Mouse (Mus musculus) neural tube, embryonic 11.5 days (tissue): ENCODE data around the gene Agbl4. TPM values are rescaled to one million over a fixed set of nuclear protein-coding genes. Genes with fewer than 3 reads are reported as not detected.

Experiments
- ATAC-seq: fragments of 200-750 bp; cut with Nextera tagmentation; 2 replicates; pipeline ENCODE4 v1.8.0; 2017; ENCODE audit warnings: moderate number of reproducible peaks, mild to moderate bottlenecking, moderate TSS enrichment, moderate library complexity; ENCODE audit not compliant: insufficient read depth, low FRiP score, low TSS enrichment
- DNase-seq: peaks from one replicate; pipeline ENCODE4 v3.0.0-alpha.2; 2015; ENCODE audit warnings: low spot score
- H3K27ac ChIP-seq: fragments of 300-500 bp; sonication (generic); 2 replicates; pipeline ENCODE4 v1.5.1; 2014; ENCODE audit warnings: low read depth, mild to moderate bottlenecking, low read length
- H3K27me3 ChIP-seq: fragments of 300-500 bp; sonication (generic); 2 replicates; pipeline ENCODE4 v1.6.1; 2014; ENCODE audit warnings: mild to moderate bottlenecking, low read length, mixed read lengths; ENCODE audit not compliant: control insufficient read depth, insufficient read depth
- H3K36me3 ChIP-seq: fragments of 300-500 bp; sonication (generic); 2 replicates; pipeline ENCODE4 v1.6.1; 2014; ENCODE audit warnings: mild to moderate bottlenecking, low read length, moderate library complexity, mixed read lengths; ENCODE audit not compliant: control insufficient read depth, insufficient read depth
- H3K4me1 ChIP-seq: fragments of 300-500 bp; sonication (generic); 2 replicates; pipeline ENCODE4 v1.6.1; 2014; ENCODE audit warnings: low read length, mixed read lengths; ENCODE audit not compliant: control insufficient read depth, insufficient read depth
- H3K4me2 ChIP-seq: fragments of 300-500 bp; sonication (generic); 2 replicates; pipeline ENCODE4 v1.6.1; 2014; ENCODE audit warnings: low read depth, mild to moderate bottlenecking, moderate library complexity
- H3K4me3 ChIP-seq: fragments of 300-500 bp; sonication (generic); 2 replicates; pipeline ENCODE4 v1.5.1; 2014; ENCODE audit warnings: low read depth, low read length
- H3K9ac ChIP-seq: fragments of 300-500 bp; sonication (generic); 2 replicates; pipeline ENCODE4 v1.6.1; 2014; ENCODE audit warnings: mild to moderate bottlenecking, low read length
- H3K9me3 ChIP-seq: fragments of 300-500 bp; sonication (generic); 2 replicates; pipeline ENCODE4 v1.6.1; 2016; ENCODE audit warnings: low read length; ENCODE audit not compliant: control insufficient read depth
- WGBS: fragments of 180-500 bp; shearing (Covaris S2); extraction: QIAGEN DNeasy Blood & Tissue Kit; methylation state at CpG from one replicate; pipeline ENCODE4 v1.1.7; 2014; 5-methylcytosine and 5-hydroxymethylcytosine counted together
- polyA plus RNA-seq: library from polyadenylated mRNA; unstranded; fragments of >200 nt; fragmentation: Nextera tagmentation; extraction: Ambion mirVana; gene quantifications from 2 replicates; pipeline ENCODE4 v1.2.1, GENCODE M21; 2014

Agbl4 gene
- polyA plus RNA-seq, 1 experiment from 2014 or later = 1.1 TPM

GRCm38 (mm10) chr4:111256931-111257330, 859.5 kb downstream of the Agbl4 start:
- no peak for ATAC-seq
- H3K27me3 ChIP-seq = no peaks in the 10 kb centered on the region
- no peaks in the 10 kb centered on the region for H3K9me3 ChIP-seq
- H3K9ac ChIP-seq = no peak overlapping the region
- no peak overlapping the region for H3K4me2 ChIP-seq
- no peak overlapping the region for H3K27ac ChIP-seq
- no peak for DNase-seq
- H3K4me3 ChIP-seq = no peak overlapping the region
- H3K36me3 ChIP-seq = no peaks in the 10 kb centered on the region
- H3K4me1 ChIP-seq = no peaks in the 10 kb centered on the region

GRCm38 (mm10) chr4:111280936-111281335, 883.5 kb downstream of the Agbl4 start:
- Histone ChIP-seq H3K4me1 (no peaks in the 10 kb centered on the region), H3K4me3 (no peak overlapping the region), H3K9ac (no peak overlapping the region), H3K4me2 (no peak overlapping the region), H3K27ac (no peak overlapping the region), H3K36me3 (no peaks in the 10 kb centered on the region), H3K27me3 (no peaks in the 10 kb centered on the region), H3K9me3 (no peaks in the 10 kb centered on the region)
- 84% methylated on average over 2 of the region's 2 CpGs for WGBS
- DNase-seq (no peak), ATAC-seq (no peak)

GRCm38 (mm10) chr4:111281836-111282235, 884.4 kb downstream of the Agbl4 start:
- DNase-seq (no peak), ATAC-seq (no peak)

GRCm38 (mm10) chr4:111284625-111285024, 887.2 kb downstream of the Agbl4 start:
- Histone ChIP-seq H3K9me3 (no peaks in the 10 kb centered on the region), H3K4me1 (no peaks in the 10 kb centered on the region), H3K27me3 (no peaks in the 10 kb centered on the region), H3K36me3 (no peaks in the 10 kb centered on the region), H3K27ac (no peak overlapping the region), H3K4me2 (no peak overlapping the region), H3K4me3 (no peak overlapping the region), H3K9ac (no peak overlapping the region)
- DNase-seq (no peak), ATAC-seq (no peak)
- WGBS = 83% methylated on average over 2 of the region's 2 CpGs

More at GRCm38 (mm10) chr4:111281836-111282235, 884.4 kb downstream of the Agbl4 start:
- H3K27me3 ChIP-seq = no peaks in the 10 kb centered on the region
- H3K36me3 ChIP-seq = no peaks in the 10 kb centered on the region
- H3K4me3 ChIP-seq = no peak overlapping the region
- no peak overlapping the region for H3K4me2 ChIP-seq
- no peak overlapping the region for H3K9ac ChIP-seq
- H3K27ac ChIP-seq = no peak overlapping the region
- no peaks in the 10 kb centered on the region for H3K9me3 ChIP-seq
- no peaks in the 10 kb centered on the region for H3K4me1 ChIP-seq
- WGBS = 90% methylated on average over 4 of the region's 4 CpGs

- H3K27ac ChIP-seq = no peak overlapping the region
- no peak overlapping the region for H3K9ac ChIP-seq
- H3K36me3 ChIP-seq = no peaks in the 10 kb centered on the region
- no peaks in the 10 kb centered on the region for H3K4me1 ChIP-seq
- DNase-seq = no peak
- no peaks in the 10 kb centered on the region for H3K9me3 ChIP-seq
- no peaks in the 10 kb centered on the region for H3K27me3 ChIP-seq
- no peak overlapping the region for H3K4me2 ChIP-seq
- no peak for ATAC-seq
- WGBS = 47% methylated on average over 3 of the region's 3 CpGs
- H3K4me3 ChIP-seq = no peak overlapping the region
These were observed 897.2 kb downstream of the Agbl4 start for GRCm38 (mm10) chr4:111294528-111295241.

- 75% methylated on average over 1 of the region's 1 CpGs for WGBS
- H3K4me2 ChIP-seq = no peak overlapping the region
These were observed 909.1 kb downstream of the Agbl4 start for GRCm38 (mm10) chr4:111306518-111306917.

GRCm38 (mm10) chr4:111307166-111307565, 909.7 kb downstream of the Agbl4 start:
- Histone ChIP-seq H3K4me1 (no peaks in the 10 kb centered on the region), H3K27ac (no peak overlapping the region), H3K4me2 (no peak overlapping the region), H3K36me3 (no peaks in the 10 kb centered on the region), H3K9me3 (no peaks in the 10 kb centered on the region), H3K27me3 (no peaks in the 10 kb centered on the region), H3K4me3 (no peak overlapping the region), H3K9ac (no peak overlapping the region)
- ATAC-seq = no peak
- 71% methylated on average over 7 of the region's 7 CpGs for WGBS
- DNase-seq = no peak

More at GRCm38 (mm10) chr4:111306518-111306917, 909.1 kb downstream of the Agbl4 start:
- H3K36me3 ChIP-seq = no peaks in the 10 kb centered on the region
- no peak for ATAC-seq
- DNase-seq = no peak
- no peak overlapping the region for H3K9ac ChIP-seq
- H3K27ac ChIP-seq = no peak overlapping the region
- no peaks in the 10 kb centered on the region for H3K27me3 ChIP-seq
- no peaks in the 10 kb centered on the region for H3K9me3 ChIP-seq
- H3K4me1 ChIP-seq = no peaks in the 10 kb centered on the region
- H3K4me3 ChIP-seq = no peak overlapping the region

GRCm38 (mm10) chr4:111307633-111308032, 910.2 kb downstream of the Agbl4 start:
- H3K9ac ChIP-seq = no peak overlapping the region
- no peaks in the 10 kb centered on the region for H3K36me3 ChIP-seq
- no peak for ATAC-seq
- no peak overlapping the region for H3K4me2 ChIP-seq
- H3K9me3 ChIP-seq = no peaks in the 10 kb centered on the region
- no peak overlapping the region for H3K27ac ChIP-seq
- WGBS = 73% methylated on average over 5 of the region's 5 CpGs
- H3K27me3 ChIP-seq = no peaks in the 10 kb centered on the region
- H3K4me3 ChIP-seq = no peak overlapping the region
- DNase-seq = no peak
- no peaks in the 10 kb centered on the region for H3K4me1 ChIP-seq

- H3K27me3 ChIP-seq = no peaks in the 10 kb centered on the region
- H3K36me3 ChIP-seq = no peaks in the 10 kb centered on the region
- DNase-seq (no peak), ATAC-seq (no peak)
- no peaks in the 10 kb centered on the region for H3K4me1 ChIP-seq
- no peak overlapping the region for H3K4me3 ChIP-seq
- 78% methylated on average over 3 of the region's 3 CpGs for WGBS
- no peak overlapping the region for H3K27ac ChIP-seq
- no peaks in the 10 kb centered on the region for H3K9me3 ChIP-seq
- H3K9ac ChIP-seq = no peak overlapping the region
- H3K4me2 ChIP-seq = no peak overlapping the region
These were observed 911.3 kb downstream of the Agbl4 start for GRCm38 (mm10) chr4:111308572-111309288.
